Comparison of ENCODE assay signal across 8 mouse cellular contexts in the genomic region with DNA sequence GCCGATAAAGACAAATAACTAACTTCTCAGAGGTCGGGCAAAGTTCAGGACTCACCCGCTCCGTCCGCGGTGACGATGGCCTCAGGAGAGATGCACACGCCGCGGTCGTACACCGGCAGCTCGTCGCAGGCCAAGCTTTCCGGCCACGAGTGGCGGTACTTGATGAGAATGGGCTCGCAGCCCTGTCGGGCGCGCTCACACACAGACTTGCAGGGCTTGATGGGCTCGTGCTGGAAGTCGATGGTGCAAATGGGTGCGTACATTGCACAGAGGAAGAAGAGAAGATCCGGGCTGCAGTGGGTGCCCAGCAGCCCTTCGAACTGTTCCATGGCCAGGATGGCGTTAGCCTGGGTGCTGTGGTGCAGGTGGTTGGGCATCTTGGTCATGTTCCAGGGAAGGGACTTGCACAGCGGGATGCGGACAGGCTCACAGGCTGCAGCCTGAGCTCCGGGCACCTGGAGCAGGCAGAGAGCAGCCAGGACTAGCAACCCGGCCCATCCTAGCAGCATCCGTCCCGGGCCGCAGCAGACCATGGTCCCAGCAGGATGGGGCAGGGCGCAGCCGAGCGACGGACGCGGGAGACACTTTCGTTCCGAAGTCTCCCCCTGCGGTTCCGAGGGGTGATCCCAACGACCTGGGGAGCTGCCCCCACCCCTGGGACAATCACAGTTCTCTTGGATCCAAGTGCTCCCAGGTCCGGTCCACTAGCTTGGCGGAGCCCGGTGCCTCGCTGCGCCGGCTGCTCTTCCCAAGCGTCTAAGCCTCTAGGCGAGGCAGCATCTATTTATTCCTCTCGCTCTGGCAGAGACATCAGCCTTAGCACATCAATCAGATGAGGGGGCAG. TPM values are rescaled to one million over a fixed set of nuclear protein-coding genes. Genes with fewer than 3 reads are reported as not detected.
A peak's percentile ranks its signal among the peaks of the same experiment; 100 is the strongest.
DNase-seq lines count a peak whose midpoint lies in the region; ATAC-seq and TF ChIP-seq lines count a peak whose summit lies in the region.

No protein-coding gene starts in this region.

- no peak overlapping the region for H3ac ChIP-seq in C2C12 (ENCODE audit: control insufficient read depth, insufficient read length, low read depth)

- ATAC-seq in embryonic facial prominence, embryonic 15.5 days (ENCODE audit: insufficient number of reproducible peaks, low FRiP score, low TSS enrichment, low read depth): peak; percentile 49
- ATAC-seq in heart, embryonic 16.5 days (replicated peaks; ENCODE audit: extremely low read depth, insufficient read depth, low FRiP score): peak; percentile 64
- peak; percentile 56 for ATAC-seq in kidney, postnatal 0 days (replicated peaks; ENCODE audit: low FRiP score, low read depth)
- ATAC-seq in liver, postnatal 0 days: peak; percentile 25; the same call in 1 of the 2 replicates

- no peaks in the 10 kb centered on the region for H3K36me3 ChIP-seq in C2C12 (ENCODE audit: control insufficient read depth, insufficient read depth)
- H3K36me3 ChIP-seq in embryonic facial prominence, embryonic 15.5 days: no peaks in the 10 kb centered on the region
- H3K36me3 ChIP-seq in heart, embryonic 16.5 days (ENCODE audit: control insufficient read depth, insufficient read depth): no peaks in the 10 kb centered on the region
- H3K36me3 ChIP-seq in kidney, postnatal 0 days (ENCODE audit: insufficient read depth, low read length): no peaks in the 10 kb centered on the region
- H3K36me3 ChIP-seq in liver, postnatal 0 days (replicated peaks; ENCODE audit: insufficient read depth, low read length): no peaks in the 10 kb centered on the region

- peak overlapping the region; percentile 22; the same call in 1 of the 2 replicates for H3K27ac ChIP-seq in embryonic facial prominence, embryonic 15.5 days (replicated peaks)
- no peak overlapping the region; the same call in 1 of the 2 replicates for H3K27ac ChIP-seq in heart, embryonic 16.5 days (ENCODE audit: low read length)
- peak overlapping the region; percentile 55 for H3K27ac ChIP-seq in kidney, postnatal 0 days
- no peak overlapping the region for H3K27ac ChIP-seq in liver, postnatal 0 days (ENCODE audit: low read depth)

- peak overlapping the region; percentile 26 for H3K9ac ChIP-seq in embryonic facial prominence, embryonic 15.5 days
- H3K9ac ChIP-seq in heart, embryonic 16.5 days (ENCODE audit: low read length): peak overlapping the region; percentile 74
- H3K9ac ChIP-seq in kidney, postnatal 0 days (ENCODE audit: low read depth, low read length): peak overlapping the region; percentile 56
- no peak overlapping the region; the same call in 1 of the 2 replicates for H3K9ac ChIP-seq in liver, postnatal 0 days (replicated peaks)

- H3K4me1 ChIP-seq in embryonic facial prominence, embryonic 15.5 days: peaks cover 18% of the 10 kb centered on the region
- H3K4me1 ChIP-seq in heart, embryonic 16.5 days (ENCODE audit: control insufficient read depth, insufficient read depth, low read length): peaks cover 9% of the 10 kb centered on the region
- H3K4me1 ChIP-seq in kidney, postnatal 0 days (replicated peaks; ENCODE audit: insufficient read depth, low read length): peaks cover 10% of the 10 kb centered on the region; the same call in 1 of the 2 replicates
- peaks cover 13% of the 10 kb centered on the region for H3K4me1 ChIP-seq in liver, postnatal 0 days (ENCODE audit: insufficient read depth)

- 0 out of 2 replicates have a peak, but pooled peaks cover 4% of the 10 kb centered on the region for H3K9me3 ChIP-seq in embryonic facial prominence, embryonic 15.5 days (replicated peaks)
- H3K9me3 ChIP-seq in heart, embryonic 16.5 days (replicated peaks; ENCODE audit: control insufficient read depth, low read length): 0 out of 2 replicates have a peak, but pooled peaks cover 2% of the 10 kb centered on the region
- no peaks in the 10 kb centered on the region for H3K9me3 ChIP-seq in kidney, postnatal 0 days (replicated peaks; ENCODE audit: low read length)
- H3K9me3 ChIP-seq in liver, postnatal 0 days (ENCODE audit: low read length): peaks cover 2% of the 10 kb centered on the region; the same call in 1 of the 2 replicates

- no peaks in the 10 kb centered on the region for H3K79me3 ChIP-seq in C2C12 (ENCODE audit: low read depth)

- H3K4me3 ChIP-seq in C2C12 (ENCODE audit: insufficient read depth, poor library complexity, severe bottlenecking): peak overlapping the region; percentile 26
- peak overlapping the region; percentile 59 for H3K4me3 ChIP-seq in embryonic facial prominence, embryonic 15.5 days (replicated peaks)
- peak overlapping the region; percentile 76 for H3K4me3 ChIP-seq in heart, embryonic 16.5 days (ENCODE audit: low read length)
- peak overlapping the region; percentile 57 for H3K4me3 ChIP-seq in kidney, postnatal 0 days (replicated peaks; ENCODE audit: low read depth, low read length)
- peak overlapping the region; percentile 50 for H3K4me3 ChIP-seq in liver, postnatal 0 days (ENCODE audit: low read depth, low read length)

- no peaks in the 10 kb centered on the region for H3K27me3 ChIP-seq in C2C12 (ENCODE audit: control insufficient read depth, insufficient read depth, insufficient read length)
- H3K27me3 ChIP-seq in embryonic facial prominence, embryonic 15.5 days: peaks cover 7% of the 10 kb centered on the region
- peaks cover 12% of the 10 kb centered on the region for H3K27me3 ChIP-seq in heart, embryonic 16.5 days (ENCODE audit: control insufficient read depth, insufficient read depth, low read length)
- no peaks in the 10 kb centered on the region for H3K27me3 ChIP-seq in kidney, postnatal 0 days (ENCODE audit: insufficient read depth, low read length)
- H3K27me3 ChIP-seq in liver, postnatal 0 days (ENCODE audit: insufficient read depth, low read length): peaks cover 25% of the 10 kb centered on the region

- no peak for TF ChIP-seq CTCF in C2C12 (IDR thresholded peaks at IDR 0.05; ENCODE audit: control insufficient read depth, insufficient read depth, insufficient read length)
- TF ChIP-seq CTCF in kidney, postnatal 0 days (IDR thresholded peaks at IDR 0.05; ENCODE audit: low read depth): no peak
- TF ChIP-seq CTCF in liver, postnatal 0 days (IDR thresholded peaks at IDR 0.05; ENCODE audit: low read depth): no peak

- under 1% methylated on average over 54 of the region's 54 CpGs for WGBS in embryonic facial prominence, embryonic 15.5 days
- under 1% methylated on average over 54 of the region's 54 CpGs for WGBS in heart, embryonic 16.5 days
- WGBS in kidney, postnatal 0 days: under 1% methylated on average over 54 of the region's 54 CpGs
- WGBS in liver, postnatal 0 days (ENCODE audit: insufficient replicate concordance): 1% methylated on average over 54 of the region's 54 CpGs

- TF ChIP-seq EP300 in liver, postnatal 0 days (IDR thresholded peaks at IDR 0.05; ENCODE audit: low read depth): no peak

- peak; percentile 30 for DNase-seq in adrenal gland, postnatal 25 days
- DNase-seq in kidney, postnatal 0 days (ENCODE audit: low spot score): peak; percentile 55
- DNase-seq in liver, postnatal 0 days: peak; percentile 19
- DNase-seq in ovary, postnatal 14 days (ENCODE audit: low spot score): peak; percentile 9
- DNase-seq in thymus, adult 18-20 months: no peak

- no peaks in the 10 kb centered on the region for H3K79me2 ChIP-seq in C2C12 (ENCODE audit: control insufficient read depth, insufficient read depth)

- peak overlapping the region; percentile 96 for H3K4me2 ChIP-seq in embryonic facial prominence, embryonic 15.5 days (replicated peaks)
- H3K4me2 ChIP-seq in heart, embryonic 16.5 days (ENCODE audit: low read depth, low read length): peak overlapping the region; percentile 100
- H3K4me2 ChIP-seq in kidney, postnatal 0 days (ENCODE audit: low read length): peak overlapping the region; percentile 99
- peak overlapping the region; percentile 77 for H3K4me2 ChIP-seq in liver, postnatal 0 days (ENCODE audit: low read depth, low read length)

TF ChIP-seq in C2C12, 6 proteins besides CTCF, POLR2A, EP300 and RAD21:
- TF ChIP-seq USF1 (IDR thresholded peaks at IDR 0.05; ENCODE audit: low read depth): no peak
- no peak for TF ChIP-seq MYOD1 (IDR thresholded peaks at IDR 0.05; ENCODE audit: control insufficient read depth, insufficient read length, low read depth)
- no peak for TF ChIP-seq MYOG (IDR thresholded peaks at IDR 0.05; ENCODE audit: control insufficient read depth, extremely low read depth, insufficient read length)
- TF ChIP-seq MAX (IDR thresholded peaks at IDR 0.05): no peak
- no peak for TF ChIP-seq CEBPB (IDR thresholded peaks at IDR 0.05; ENCODE audit: low read depth)
- no peak for TF ChIP-seq FOSL1 (IDR thresholded peaks at IDR 0.05; ENCODE audit: insufficient read depth, low read length, poor library complexity, severe bottlenecking)

RNA-seq across cellular contexts. Expression of a gene that starts 0.9 kb away (rescaled TPM):
- polyA plus RNA-seq in C2C12 (2012; fragmentation: generic; extraction: Trizol): 0.01 TPM
- 175 and 335 TPM in 2 replicates for total RNA-seq in adrenal gland, postnatal 25 days (2021)
- polyA plus RNA-seq in embryonic facial prominence, embryonic 15.5 days (2015; fragmentation: Nextera tagmentation; extraction: Ambion mirVana): 16.9 and 20.4 TPM in 2 replicates
- 6.5 and 7.9 TPM in 2 replicates for polyA plus RNA-seq in heart, embryonic 16.5 days (2015; fragmentation: Nextera tagmentation; extraction: Ambion mirVana)
- polyA plus RNA-seq in kidney, postnatal 0 days (2015; fragmentation: Nextera tagmentation; extraction: Ambion mirVana): 23.5 and 24.3 TPM in 2 replicates
- polyA plus RNA-seq in liver, postnatal 0 days (2015; fragmentation: Nextera tagmentation; extraction: Ambion mirVana): 0.49 and 0.84 TPM in 2 replicates

Comparison
In these comparisons a context has a peak if more than half of its experiments do, and no peak if none do; other contexts are left out.
1. H3K4me3 ChIP-seq: peak in every context shown above with its lines; median percentile 76 in heart, embryonic 16.5 days; 59 in embryonic facial prominence, embryonic 15.5 days; 57 in kidney, postnatal 0 days; 50 in liver, postnatal 0 days; 26 in C2C12.
2. DNase-seq: peak in adrenal gland, postnatal 25 days (single experiment), kidney, postnatal 0 days (single experiment), liver, postnatal 0 days (single experiment) and ovary, postnatal 14 days (single experiment); none in thymus, adult 18-20 months (0 of 2).
3. H3K27ac ChIP-seq: peak in embryonic facial prominence, embryonic 15.5 days (single experiment) and kidney, postnatal 0 days (single experiment); none in heart, embryonic 16.5 days (single experiment) and liver, postnatal 0 days (single experiment).
4. Peak in every context shown above with its lines, with median percentiles within 50 percentile points of each other: ATAC-seq and H3K4me2 ChIP-seq.